Mouse (Mus musculus) testis, adult 2 months (tissue): ENCODE data around the gene Tmem141.

Source experiments
- CTCF ChIP-seq: fragments of 200-500 bp; IDR thresholded peaks from 2 replicates; pipeline ENCODE4 v1.5.1; 2012; ENCODE audit warnings: low read depth, mild to moderate bottlenecking, inconsistent platforms, low read length, moderate library complexity; ENCODE audit not compliant: control insufficient read depth, insufficient read depth, insufficient replicate concordance
- POLR2A ChIP-seq: fragments of 200-500 bp; IDR thresholded peaks from 2 replicates; pipeline ENCODE4 v1.6.1; 2012; ENCODE audit warnings: low read depth, mild to moderate bottlenecking, inconsistent platforms, low read length, moderate library complexity; ENCODE audit not compliant: control insufficient read depth

DNA sequence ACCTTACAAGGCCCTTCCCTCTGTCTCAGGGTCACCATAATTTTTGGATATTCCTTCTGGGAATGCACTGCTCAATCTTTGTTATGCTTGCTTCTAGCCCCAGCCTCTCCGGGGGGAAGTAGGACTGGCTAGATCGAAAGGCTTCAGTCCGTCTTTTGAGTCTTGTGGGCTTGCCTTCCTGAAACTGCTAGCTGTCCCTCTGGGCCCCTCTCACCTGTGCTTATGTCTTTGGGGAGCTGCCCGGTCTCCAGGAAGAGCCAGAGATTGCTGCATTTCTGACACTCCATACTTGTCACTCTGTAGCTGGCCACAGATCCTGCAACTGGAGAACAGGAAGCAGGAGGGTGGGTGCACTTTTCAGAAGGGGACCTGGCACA lies 965 bp downstream of the Tmem141 start:
- no peak for TF ChIP-seq POLR2A
- no peak for TF ChIP-seq CTCF
